Mouse (Mus musculus): ENCODE measurements around the gene Rbm25. TPM values are rescaled to one million over a fixed set of nuclear protein-coding genes. Genes with fewer than 3 reads are reported as not detected.
"Not testable (repeated sequence)": the region's sequence is repeated elsewhere in the genome, so short reads cannot be mapped to it uniquely, and the experiment has no call there.

The Rbm25 gene
- polyA plus RNA-seq, 1 experiment from 2014 or later: 237 TPM

- no peak overlapping the region for H3K4me2 ChIP-seq (replicated peaks)
- no peaks in the 10 kb centered on the region for H3K4me1 ChIP-seq (replicated peaks)
- 65% methylated on average over 2 of the region's 2 CpGs for WGBS
- no peak overlapping the region for H3K27ac ChIP-seq
- no peaks in the 10 kb centered on the region for H3K9me3 ChIP-seq
- H3K36me3 ChIP-seq: no peaks in the 10 kb centered on the region
- no peak for ATAC-seq
- no peak overlapping the region for H3K4me3 ChIP-seq (replicated peaks)
- H3K9ac ChIP-seq: no peak overlapping the region
- H3K27me3 ChIP-seq (replicated peaks): no peaks in the 10 kb centered on the region
These were observed 12.1 kb upstream of the Rbm25 start for GRCm38 (mm10) chr12:83618981-83619380.

- not testable (repeated sequence) for H3K4me3 ChIP-seq (replicated peaks); H3K4me1 ChIP-seq (replicated peaks); ATAC-seq; H3K4me2 ChIP-seq (replicated peaks); H3K36me3 ChIP-seq; H3K27ac ChIP-seq; H3K27me3 ChIP-seq (replicated peaks); H3K9me3 ChIP-seq; H3K9ac ChIP-seq
- 63% methylated on average over 23 of the region's 23 CpGs for WGBS
These were observed 10.3 kb upstream of the Rbm25 start for GRCm38 (mm10) chr12:83620694-83621093.

- no peak overlapping the region for H3K9ac ChIP-seq
- no peaks in the 10 kb centered on the region for H3K36me3 ChIP-seq
- no peak overlapping the region for H3K4me3 ChIP-seq (replicated peaks)
- WGBS: 77% methylated on average over 6 of the region's 6 CpGs
- ATAC-seq: no peak
- H3K27ac ChIP-seq: no peak overlapping the region
- no peaks in the 10 kb centered on the region for H3K27me3 ChIP-seq (replicated peaks)
- H3K9me3 ChIP-seq: no peaks in the 10 kb centered on the region
- no peak overlapping the region for H3K4me2 ChIP-seq (replicated peaks)
- H3K4me1 ChIP-seq (replicated peaks): no peaks in the 10 kb centered on the region
These were observed 8.8 kb upstream of the Rbm25 start for GRCm38 (mm10) chr12:83622031-83622755.

GRCm38 (mm10) chr12:83624321-83624720 lies 6.7 kb upstream of the Rbm25 start:
- Histone ChIP-seq H3K27me3 (replicated peaks) (no peaks in the 10 kb centered on the region), H3K4me1 (replicated peaks) (no peaks in the 10 kb centered on the region), H3K9ac (no peak overlapping the region), H3K4me2 (replicated peaks) (no peak overlapping the region), H3K4me3 (replicated peaks) (no peak overlapping the region), H3K36me3 (no peaks in the 10 kb centered on the region), H3K27ac (no peak overlapping the region), H3K9me3 (no peaks in the 10 kb centered on the region)
- ATAC-seq: no peak
- WGBS: 78% methylated on average over 1 of the region's 1 CpGs

GRCm38 (mm10) chr12:83631743-83632679 lies 975 bp downstream of the Rbm25 start:
- no peaks in the 10 kb centered on the region for H3K9me3 ChIP-seq
- peak; percentile 100 for ATAC-seq
- H3K9ac ChIP-seq: peak overlapping the region; percentile 90
- peak overlapping the region; percentile 58 for H3K4me2 ChIP-seq (replicated peaks)
- no peaks in the 10 kb centered on the region for H3K27me3 ChIP-seq (replicated peaks)
- under 1% methylated on average over 56 of the region's 68 CpGs for WGBS
- peak overlapping the region; percentile 86 for H3K4me3 ChIP-seq (replicated peaks)
- H3K36me3 ChIP-seq: peaks cover 3% of the 10 kb centered on the region; the same call in 1 of the 2 replicates
- no peaks in the 10 kb centered on the region for H3K4me1 ChIP-seq (replicated peaks)
- peak overlapping the region; percentile 97 for H3K27ac ChIP-seq

- peak overlapping the region; percentile 86 for H3K4me3 ChIP-seq (replicated peaks)
- peak overlapping the region; percentile 58 for H3K4me2 ChIP-seq (replicated peaks)
These were observed 1.6 kb downstream of the Rbm25 start for GRCm38 (mm10) chr12:83632680-83633025.

GRCm38 (mm10) chr12:83633807-83634206 lies 2.8 kb downstream of the Rbm25 start:
- ATAC-seq: no peak
- peak overlapping the region; percentile 58 for H3K4me2 ChIP-seq (replicated peaks)
- no peak overlapping the region for H3K9ac ChIP-seq
- no peaks in the 10 kb centered on the region for H3K27me3 ChIP-seq (replicated peaks)
- H3K9me3 ChIP-seq: no peaks in the 10 kb centered on the region
- WGBS: 35% methylated on average over 2 of the region's 2 CpGs
- no peak overlapping the region for H3K27ac ChIP-seq
- no peak overlapping the region for H3K4me3 ChIP-seq (replicated peaks)
- H3K36me3 ChIP-seq: peaks cover 10% of the 10 kb centered on the region
- no peaks in the 10 kb centered on the region for H3K4me1 ChIP-seq (replicated peaks)

More at GRCm38 (mm10) chr12:83632680-83633025, 1.6 kb downstream of the Rbm25 start:
- Histone ChIP-seq H3K9me3 (no peaks in the 10 kb centered on the region), H3K9ac (peak overlapping the region; percentile 90), H3K27me3 (replicated peaks) (no peaks in the 10 kb centered on the region), H3K36me3 (peaks cover 10% of the 10 kb centered on the region), H3K27ac (peak overlapping the region; percentile 97), H3K4me1 (replicated peaks) (no peaks in the 10 kb centered on the region)
- ATAC-seq: peak; percentile 64
- WGBS: 0% methylated on average over 20 of the region's 20 CpGs

- Histone ChIP-seq H3K27me3 (replicated peaks) (no peaks in the 10 kb centered on the region), H3K36me3 (peaks cover 25% of the 10 kb centered on the region), H3K4me1 (replicated peaks) (no peaks in the 10 kb centered on the region), H3K9me3 (no peaks in the 10 kb centered on the region), H3K9ac (no peak overlapping the region), H3K4me3 (replicated peaks) (no peak overlapping the region), H3K4me2 (replicated peaks) (no peak overlapping the region), H3K27ac (no peak overlapping the region)
- WGBS: 92% methylated on average over 2 of the region's 2 CpGs
- no peak for ATAC-seq
These were observed 10.2 kb downstream of the Rbm25 start for GRCm38 (mm10) chr12:83641233-83641632.

GRCm38 (mm10) chr12:83643116-83643515 lies 12.1 kb downstream of the Rbm25 start:
- Histone ChIP-seq H3K27ac (no peak overlapping the region), H3K9me3 (no peaks in the 10 kb centered on the region), H3K4me1 (replicated peaks) (no peaks in the 10 kb centered on the region), H3K4me2 (replicated peaks) (no peak overlapping the region), H3K36me3 (peaks cover 22% of the 10 kb centered on the region), H3K9ac (no peak overlapping the region), H3K4me3 (replicated peaks) (no peak overlapping the region), H3K27me3 (replicated peaks) (no peaks in the 10 kb centered on the region)
- 91% methylated on average over 1 of the region's 1 CpGs for WGBS
- ATAC-seq: no peak

GRCm38 (mm10) chr12:83650346-83650745 lies 19.3 kb downstream of the Rbm25 start:
- Histone ChIP-seq H3K4me1 (replicated peaks) (no peaks in the 10 kb centered on the region), H3K9me3 (no peaks in the 10 kb centered on the region), H3K36me3 (peaks cover 19% of the 10 kb centered on the region), H3K27ac (no peak overlapping the region), H3K4me3 (replicated peaks) (no peak overlapping the region), H3K27me3 (replicated peaks) (no peaks in the 10 kb centered on the region), H3K4me2 (replicated peaks) (no peak overlapping the region), H3K9ac (no peak overlapping the region)
- ATAC-seq: no peak
- 89% methylated on average over 3 of the region's 3 CpGs for WGBS

- Histone ChIP-seq H3K4me2 (replicated peaks) (no peak overlapping the region), H3K36me3 (peaks cover 21% of the 10 kb centered on the region), H3K9me3 (no peaks in the 10 kb centered on the region), H3K9ac (no peak overlapping the region), H3K27me3 (replicated peaks) (no peaks in the 10 kb centered on the region), H3K4me1 (replicated peaks) (no peaks in the 10 kb centered on the region), H3K27ac (no peak overlapping the region), H3K4me3 (replicated peaks) (no peak overlapping the region)
- no peak for ATAC-seq
These were observed 20.4 kb downstream of the Rbm25 start for GRCm38 (mm10) chr12:83651414-83651813.

- ATAC-seq: no peak
- peaks cover 6% of the 10 kb centered on the region; the same call in 1 of the 2 replicates for H3K36me3 ChIP-seq
- 94% methylated on average over 1 of the region's 1 CpGs for WGBS
- no peak overlapping the region for H3K27ac ChIP-seq
- H3K27me3 ChIP-seq (replicated peaks): no peaks in the 10 kb centered on the region
- H3K9ac ChIP-seq: no peak overlapping the region
- no peak overlapping the region for H3K4me3 ChIP-seq (replicated peaks)
- no peak overlapping the region for H3K4me2 ChIP-seq (replicated peaks)
- no peaks in the 10 kb centered on the region for H3K9me3 ChIP-seq
- 0 out of 2 replicates have a peak, but pooled peaks cover 4% of the 10 kb centered on the region for H3K4me1 ChIP-seq (replicated peaks)
These were observed 54.4 kb downstream of the Rbm25 start for GRCm38 (mm10) chr12:83685466-83685865.

Data from intestine, embryonic 15.5 days (tissue).